Mouse (Mus musculus) G1E (cell line): ENCODE data around the gene Mpzl3.

Source experiments
- CTCF ChIP-seq: IDR thresholded peaks from 2 replicates; pipeline ENCODE4 v1.5.1; 2012; ENCODE audit warnings: low read depth, low read length, inconsistent platforms, mixed read lengths
- GATA1 ChIP-seq: IDR thresholded peaks from 2 replicates; pipeline ENCODE4 v1.6.1; 2012; ENCODE audit warnings: borderline replicate concordance, low read length, inconsistent platforms, mixed read lengths

- TF ChIP-seq CTCF (peak; percentile 72), GATA1 (no peak)
Measured at GRCm38 (mm10) chr9:45022800-45023199, 32.2 kb upstream of the Mpzl3 start.
